Mouse (Mus musculus) forebrain, embryonic 10.5 days (tissue): ENCODE results near the gene Wdr24. TPM values are rescaled to one million over a fixed set of nuclear protein-coding genes. Genes with fewer than 3 reads are reported as not detected.
A peak's percentile ranks its signal among the peaks of the same experiment; 100 is the strongest.

ENCODE experiments used
- DNase-seq: peaks from one replicate; pipeline ENCODE4 v3.0.0-alpha.2; 2017; ENCODE audit warnings: low spot score; ENCODE audit errors: extremely low spot score
- H3K27ac ChIP-seq: fragments of 300-500 bp; sonication (generic); 2 replicates; pipeline ENCODE4 v1.5.1; 2016; ENCODE audit warnings: mild to moderate bottlenecking
- H3K27me3 ChIP-seq: fragments of 300-500 bp; sonication (generic); 2 replicates; pipeline ENCODE4 v1.6.1; 2016; ENCODE audit warnings: mild to moderate bottlenecking; ENCODE audit not compliant: poor library complexity, severe bottlenecking
- H3K36me3 ChIP-seq: fragments of 300-500 bp; sonication (generic); replicated peaks from 2 replicates; pipeline ENCODE4 v1.6.1; 2016; ENCODE audit warnings: mild to moderate bottlenecking, moderate library complexity
- H3K4me1 ChIP-seq: fragments of 300-500 bp; sonication (generic); 2 replicates; pipeline ENCODE4 v1.6.1; 2016
- H3K4me3 ChIP-seq: fragments of 300-500 bp; sonication (generic); 2 replicates; pipeline ENCODE4 v1.5.1; 2016; ENCODE audit warnings: mild to moderate bottlenecking, moderate library complexity
- H3K9me3 ChIP-seq: fragments of 300-500 bp; sonication (generic); 2 replicates; pipeline ENCODE4 v1.6.1; 2016; ENCODE audit warnings: mild to moderate bottlenecking, moderate library complexity
- WGBS: fragments of 180-500 bp; shearing (Covaris S2); methylation state at CpG from one replicate; pipeline ENCODE4 v1.1.7; 2016; 5-methylcytosine and 5-hydroxymethylcytosine counted together
- polyA plus RNA-seq: library from polyadenylated mRNA; unstranded; fragments of >200 nt; fragmentation: Nextera tagmentation; extraction: Ambion mirVana; gene quantifications from 2 replicates; pipeline ENCODE4 v1.2.1, GENCODE M21; 2016

The Wdr24 gene
- polyA plus RNA-seq, 1 experiment from 2014 or later: 29.6 TPM

DNA sequence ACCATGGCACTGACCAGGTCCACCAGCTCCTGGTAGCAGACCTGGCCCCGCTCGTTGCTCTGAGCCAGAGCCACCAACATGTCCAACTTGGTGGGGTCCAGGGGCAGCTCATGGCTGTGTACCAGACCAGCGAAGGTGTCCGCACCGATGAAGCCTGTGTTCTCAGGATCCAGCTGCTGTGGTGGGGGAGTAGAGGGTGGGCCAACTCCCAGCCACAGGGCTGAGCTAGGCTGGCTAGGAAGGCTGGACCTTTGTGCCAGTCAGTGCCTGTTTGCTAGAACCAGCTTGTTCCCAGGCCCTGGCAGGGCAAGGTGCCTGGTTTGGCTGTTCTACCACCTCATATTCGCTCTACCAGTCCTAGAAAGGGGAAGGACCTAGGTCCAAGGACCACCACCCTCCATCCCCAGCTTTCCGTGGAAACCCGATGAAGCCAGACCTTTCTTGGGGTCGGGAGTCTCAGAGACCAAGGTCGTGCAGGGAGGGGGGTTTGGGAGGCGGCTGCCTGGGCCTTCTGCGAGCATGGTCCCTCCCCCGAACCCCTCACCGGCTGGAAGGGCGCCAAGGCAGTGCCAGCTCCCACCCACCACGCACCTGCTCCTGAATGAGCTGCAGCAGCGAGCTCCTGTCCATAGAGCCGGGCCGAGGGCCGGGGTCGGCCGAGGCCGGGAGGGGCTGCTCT lies 13.1 kb downstream of the Wdr24 start:
- H3K27ac ChIP-seq: peak overlapping the region; percentile 81
- DNase-seq: no peak
- no peaks in the 10 kb centered on the region for H3K9me3 ChIP-seq
- peak overlapping the region; percentile 53 for H3K4me3 ChIP-seq
- H3K4me1 ChIP-seq: peaks cover 67% of the 10 kb centered on the region
- no peaks in the 10 kb centered on the region for H3K27me3 ChIP-seq
- WGBS: 24% methylated on average over 23 of the region's 23 CpGs
- peaks cover 68% of the 10 kb centered on the region for H3K36me3 ChIP-seq

DNA sequence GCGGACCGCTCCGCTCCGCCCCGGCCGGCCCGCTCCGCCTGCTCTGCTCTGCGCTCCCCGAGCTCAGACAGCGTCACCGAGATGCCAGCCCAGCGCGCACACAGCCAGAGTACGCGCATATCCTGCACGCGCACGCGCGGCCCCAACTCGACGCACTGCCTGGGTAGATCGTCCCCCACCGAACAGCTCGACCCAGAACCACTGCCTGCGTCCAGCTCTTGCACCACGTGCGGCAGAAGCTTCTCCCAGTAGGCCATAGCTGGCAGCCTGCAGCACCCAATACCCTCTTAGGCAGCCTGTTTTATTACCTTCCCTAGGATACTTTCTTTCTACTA lies 13.6 kb downstream of the Wdr24 start, which contains the start of gene Rhbdl1:
Gene Rhbdl1, minus strand, starts transcription at position 220 of the 335 bp plus-strand sequence.
- H3K27me3 ChIP-seq: no peaks in the 10 kb centered on the region
- peak within 1 kb of the TSS; percentile 53 for H3K4me3 ChIP-seq
- peaks cover 68% of the 10 kb centered on the region for H3K36me3 ChIP-seq
- peaks cover 62% of the 10 kb centered on the region for H3K4me1 ChIP-seq
- 3% methylated on average over 29 of the region's 29 CpGs for WGBS
- no peaks in the 10 kb centered on the region for H3K9me3 ChIP-seq
- DNase-seq: peak; percentile 65
- H3K27ac ChIP-seq: peak within 1 kb of the TSS; percentile 81

DNA sequence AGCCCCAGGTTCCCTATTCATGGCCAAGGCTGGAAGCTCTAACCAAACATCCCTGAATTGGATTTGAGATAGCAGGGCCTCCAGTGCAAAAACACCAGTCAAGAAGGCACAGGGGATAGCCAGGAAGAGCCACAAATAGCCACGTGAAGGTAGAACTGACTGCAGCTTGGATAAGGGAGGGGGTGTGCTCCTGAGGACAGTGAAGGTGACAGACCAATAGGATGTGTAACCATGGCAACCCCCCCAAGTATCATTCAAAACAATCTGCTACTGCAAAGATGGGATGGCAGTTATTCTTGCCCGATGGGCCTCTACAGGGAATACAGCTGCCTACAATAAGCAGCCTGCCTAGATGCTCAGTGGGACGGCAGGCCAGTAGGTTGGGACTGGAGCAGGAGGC lies 14.1 kb downstream of the Wdr24 start:
- H3K4me3 ChIP-seq: peak overlapping the region; percentile 53; the same call in 1 of the 2 replicates
- H3K4me1 ChIP-seq: peaks cover 58% of the 10 kb centered on the region
- WGBS: 57% methylated on average over 3 of the region's 3 CpGs
- DNase-seq: no peak
- H3K36me3 ChIP-seq: peaks cover 73% of the 10 kb centered on the region
- H3K9me3 ChIP-seq: no peaks in the 10 kb centered on the region
- no peaks in the 10 kb centered on the region for H3K27me3 ChIP-seq
- H3K27ac ChIP-seq: 0 out of 2 replicates have a peak overlapping the region, but pooled peaks have one; percentile 81

GRCm38 (mm10) chr17:25838904-25839303 lies 15.5 kb downstream of the Wdr24 start:
- no peak for DNase-seq
- peak overlapping the region; percentile 1; the same call in 1 of the 2 replicates for H3K4me3 ChIP-seq
- no peaks in the 10 kb centered on the region for H3K27me3 ChIP-seq
- 90% methylated on average over 4 of the region's 4 CpGs for WGBS
- no peak overlapping the region for H3K27ac ChIP-seq
- H3K9me3 ChIP-seq: no peaks in the 10 kb centered on the region
- peaks cover 63% of the 10 kb centered on the region for H3K4me1 ChIP-seq
- peaks cover 80% of the 10 kb centered on the region for H3K36me3 ChIP-seq

DNA sequence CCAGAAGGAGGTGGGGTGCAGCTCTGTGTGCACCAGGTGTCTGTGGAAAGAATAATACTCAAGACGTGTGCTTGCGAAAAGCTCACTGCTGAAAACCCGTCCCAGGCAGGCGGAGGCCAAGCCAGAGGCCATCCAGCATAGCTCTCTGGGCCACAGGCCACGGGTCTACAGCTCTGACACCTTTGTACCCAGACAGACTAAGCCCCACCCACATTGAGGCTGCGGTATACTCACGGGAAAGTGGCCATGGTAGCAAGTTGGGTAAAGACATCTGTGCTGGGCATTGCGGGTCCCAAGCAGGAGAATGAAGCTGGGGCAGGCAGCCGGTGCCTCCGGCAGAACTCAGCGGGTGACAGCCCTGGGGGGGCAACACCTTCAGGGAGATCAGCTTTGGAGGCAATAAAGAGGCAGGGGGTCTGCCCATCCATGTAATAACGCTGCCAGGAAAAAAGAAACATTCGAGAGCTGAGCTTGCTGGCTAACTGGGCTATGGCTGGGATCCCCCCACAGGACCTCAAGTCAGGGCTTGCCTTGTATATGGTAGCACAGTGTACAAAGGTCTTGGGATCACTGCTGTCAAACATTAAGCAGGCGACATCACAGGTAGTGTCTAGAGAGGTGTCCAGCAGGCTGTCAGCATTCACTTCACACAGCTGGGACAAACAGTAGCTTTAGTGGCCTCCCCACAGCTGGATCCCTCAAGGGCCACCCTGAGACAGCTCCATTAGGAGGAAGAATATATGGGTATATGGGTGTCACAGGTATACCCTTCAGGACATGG lies 16.2 kb downstream of the Wdr24 start:
- H3K9me3 ChIP-seq: no peaks in the 10 kb centered on the region
- peaks cover 76% of the 10 kb centered on the region for H3K36me3 ChIP-seq
- DNase-seq: no peak
- peaks cover 63% of the 10 kb centered on the region for H3K4me1 ChIP-seq
- H3K27ac ChIP-seq: 0 out of 2 replicates have a peak overlapping the region, but pooled peaks have one; percentile 4
- no peaks in the 10 kb centered on the region for H3K27me3 ChIP-seq
- peak overlapping the region; percentile 1 for H3K4me3 ChIP-seq
- WGBS: 90% methylated on average over 14 of the region's 14 CpGs

DNA sequence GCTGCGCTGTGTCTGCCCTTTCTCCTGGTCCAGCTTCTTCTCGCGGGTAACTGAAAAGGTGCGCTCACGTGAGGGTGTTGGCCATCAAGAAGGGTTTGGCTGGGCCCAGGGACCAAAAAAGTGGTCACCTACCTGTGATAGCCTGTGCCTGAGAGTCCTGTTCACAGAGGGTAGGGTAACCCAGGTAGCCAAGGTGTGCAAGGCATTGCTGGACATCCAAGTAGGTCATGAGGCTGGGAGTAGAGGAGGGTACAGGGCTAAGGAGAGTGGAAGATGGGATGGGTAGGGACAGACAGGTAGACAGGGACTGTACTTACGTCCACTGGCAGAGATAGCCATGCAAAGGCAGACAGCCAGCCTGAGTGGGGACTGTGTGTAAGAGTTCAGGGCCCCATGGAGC lies 17.1 kb downstream of the Wdr24 start:
- peaks cover 75% of the 10 kb centered on the region for H3K36me3 ChIP-seq
- peaks cover 59% of the 10 kb centered on the region for H3K4me1 ChIP-seq
- H3K27me3 ChIP-seq: no peaks in the 10 kb centered on the region
- H3K4me3 ChIP-seq: peak overlapping the region; percentile 18; the same call in 1 of the 2 replicates
- DNase-seq: no peak
- no peaks in the 10 kb centered on the region for H3K9me3 ChIP-seq
- no peak overlapping the region for H3K27ac ChIP-seq
- WGBS: 95% methylated on average over 6 of the region's 6 CpGs

DNA sequence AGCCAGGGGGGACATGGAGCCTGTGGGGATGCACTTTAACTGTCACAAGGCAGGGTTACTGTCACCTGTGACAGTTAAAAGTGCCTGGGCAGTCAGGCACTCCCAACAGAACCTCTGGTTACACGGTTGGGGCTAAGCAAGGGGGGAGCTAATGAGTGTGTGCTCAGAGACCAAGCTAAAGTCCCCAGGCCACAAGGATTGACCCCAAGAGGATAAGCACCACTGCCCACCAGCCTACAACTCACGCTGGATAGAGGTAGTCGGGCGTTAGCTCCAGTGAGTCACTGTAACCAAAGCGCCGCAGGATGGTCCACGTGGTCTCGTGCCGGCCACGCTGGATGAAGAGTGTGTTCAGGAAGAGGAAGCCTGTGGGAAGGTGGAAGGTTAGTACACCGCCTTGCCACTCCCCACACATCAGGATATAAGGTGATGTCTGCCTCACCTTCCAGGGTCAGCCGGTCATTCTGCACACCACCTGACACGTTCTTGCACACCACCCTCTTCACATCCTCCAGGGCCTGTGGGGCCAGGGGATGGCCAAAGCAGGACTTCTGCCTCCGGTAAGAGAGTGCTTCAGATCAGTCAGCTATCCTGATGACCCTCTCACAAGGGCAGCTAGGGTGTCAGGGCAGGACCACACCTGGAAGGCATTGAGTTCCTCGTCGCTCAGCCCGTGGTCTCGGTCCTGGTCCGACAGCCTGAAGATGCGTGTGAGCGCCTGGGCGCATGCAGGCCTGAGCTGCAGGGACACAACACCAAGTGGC lies 17.9 kb downstream of the Wdr24 start, which contains the start of gene Gm20683:
Gene Gm20683, minus strand, starts transcription at position 647 of the 764 bp plus-strand sequence.
- H3K36me3 ChIP-seq: peaks cover 75% of the 10 kb centered on the region
- peaks cover 51% of the 10 kb centered on the region for H3K4me1 ChIP-seq
- DNase-seq: no peak
- H3K27me3 ChIP-seq: no peaks in the 10 kb centered on the region
- no peaks in the 10 kb centered on the region for H3K9me3 ChIP-seq
- H3K4me3 ChIP-seq: no peak within 1 kb of the TSS; the same call in 1 of the 2 replicates
- WGBS: 94% methylated on average over 22 of the region's 22 CpGs
- H3K27ac ChIP-seq: no peak within 1 kb of the TSS

DNA sequence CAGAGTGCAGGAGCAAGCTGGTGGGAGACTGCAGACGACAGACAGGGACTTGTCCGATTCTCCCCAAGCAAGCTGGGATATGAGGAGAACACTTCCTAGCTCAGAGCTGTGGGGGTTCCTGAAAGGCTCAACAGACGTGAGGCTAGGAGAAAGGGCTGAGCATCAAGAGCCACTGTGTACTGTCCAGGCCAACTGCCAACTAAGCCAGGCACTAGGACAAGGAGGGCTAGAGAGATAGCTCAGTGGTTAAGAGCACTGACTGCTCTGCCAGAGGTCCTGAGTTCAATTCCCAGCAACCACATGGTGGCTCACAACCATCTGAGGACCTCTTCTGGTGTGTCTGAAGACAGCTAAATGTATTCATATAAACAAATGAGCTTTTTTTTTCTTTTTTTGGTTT lies 19.1 kb downstream of the Wdr24 start:
- no peak for DNase-seq
- WGBS: 76% methylated on average over 3 of the region's 3 CpGs
- no peaks in the 10 kb centered on the region for H3K27me3 ChIP-seq
- H3K4me1 ChIP-seq: peaks cover 39% of the 10 kb centered on the region
- H3K36me3 ChIP-seq: peaks cover 85% of the 10 kb centered on the region
- no peaks in the 10 kb centered on the region for H3K9me3 ChIP-seq
- no peak overlapping the region for H3K27ac ChIP-seq
- no peak overlapping the region for H3K4me3 ChIP-seq

DNA sequence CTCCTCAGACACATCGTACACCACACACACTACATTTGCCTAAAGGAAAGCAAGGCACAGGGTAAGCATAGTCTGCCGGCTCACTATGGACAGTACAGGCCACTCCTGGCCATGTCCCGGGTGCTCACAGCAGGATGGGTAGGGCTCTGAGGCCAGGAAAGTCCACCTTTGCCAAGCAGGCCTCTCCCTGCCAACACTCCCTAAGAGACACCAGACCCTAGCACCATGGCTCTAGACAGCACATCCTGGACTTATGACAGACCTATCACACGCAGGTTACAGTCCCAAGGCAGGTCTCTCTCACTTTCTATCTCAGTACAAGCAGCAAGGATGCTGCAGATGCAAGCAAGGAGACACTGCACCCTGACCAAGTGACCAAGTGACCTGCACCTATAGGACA lies 19.7 kb downstream of the Wdr24 start:
- Histone ChIP-seq H3K4me1 (peaks cover 33% of the 10 kb centered on the region), H3K27ac (no peak overlapping the region), H3K9me3 (no peaks in the 10 kb centered on the region), H3K27me3 (no peaks in the 10 kb centered on the region), H3K36me3 (peaks cover 85% of the 10 kb centered on the region), H3K4me3 (peak overlapping the region; percentile 94)
- no peak for DNase-seq
- 94% methylated on average over 4 of the region's 4 CpGs for WGBS

DNA sequence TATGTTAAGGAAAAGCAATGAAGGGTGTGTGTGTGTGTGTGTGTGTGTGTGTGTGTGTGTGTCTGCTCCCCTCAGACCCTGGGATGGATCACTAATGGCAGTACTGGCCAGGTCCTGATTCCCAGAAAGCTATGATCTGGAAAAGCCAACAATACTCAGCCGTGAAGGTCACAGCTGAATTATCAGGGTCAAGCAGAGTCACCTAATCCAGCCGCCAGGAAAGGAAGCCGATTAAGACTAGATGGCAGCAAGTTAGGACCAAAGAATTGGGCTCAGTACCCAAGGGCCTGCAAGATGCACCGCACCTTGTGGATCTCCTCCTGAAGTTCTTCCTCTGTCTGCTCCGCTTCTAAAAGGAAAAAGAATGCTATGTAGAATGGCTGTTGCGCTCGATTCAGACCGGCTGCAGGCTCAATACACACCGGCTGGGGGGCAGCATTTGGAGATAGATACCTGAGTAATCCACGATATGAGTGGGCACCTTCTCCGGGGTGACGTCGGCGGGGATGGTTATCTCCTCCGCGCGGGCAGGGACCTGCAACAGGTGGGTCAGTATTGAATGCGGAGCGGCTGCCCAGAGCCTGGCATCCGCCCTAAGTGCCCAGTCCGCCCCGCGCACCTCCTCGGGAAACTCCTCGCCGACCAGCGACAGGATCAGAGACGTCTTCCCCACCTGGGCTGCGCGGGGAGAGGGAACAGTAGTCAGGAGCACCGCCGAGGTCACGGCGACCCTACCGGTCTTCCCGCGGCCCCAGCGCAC lies 20.4 kb downstream of the Wdr24 start:
- H3K36me3 ChIP-seq: peaks cover 85% of the 10 kb centered on the region
- peaks cover 31% of the 10 kb centered on the region for H3K4me1 ChIP-seq
- H3K27me3 ChIP-seq: no peaks in the 10 kb centered on the region
- no peak for DNase-seq
- peak overlapping the region; percentile 94 for H3K4me3 ChIP-seq
- no peaks in the 10 kb centered on the region for H3K9me3 ChIP-seq
- H3K27ac ChIP-seq: peak overlapping the region; percentile 93
- WGBS: 4% methylated on average over 38 of the region's 38 CpGs

DNA sequence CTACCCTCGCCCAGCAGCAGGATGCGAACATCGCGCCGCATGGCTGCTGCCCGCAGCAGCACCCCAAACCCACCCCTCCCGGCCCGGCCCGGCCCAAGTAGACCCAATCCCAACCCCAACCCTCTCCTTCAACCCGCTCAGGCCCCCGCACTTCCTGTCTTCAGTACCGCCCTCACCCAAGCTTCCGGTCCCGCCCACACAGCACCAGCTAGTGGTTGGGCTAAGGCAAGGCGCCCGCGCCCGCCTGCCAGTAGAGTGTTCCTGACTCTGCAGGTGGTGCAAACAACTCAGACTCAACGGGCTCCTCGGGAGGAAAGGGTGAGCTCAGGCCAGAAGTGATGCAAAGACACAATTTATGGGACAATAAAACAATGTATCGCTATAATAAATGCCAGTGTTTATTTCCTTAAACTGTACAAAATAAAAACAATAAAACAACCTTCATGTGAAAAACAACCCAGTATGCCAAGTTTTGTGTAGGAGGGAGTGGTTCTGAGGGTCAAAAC lies 21.0 kb downstream of the Wdr24 start, which contains the start of gene Rhot2:
Gene Rhot2, minus strand, starts transcription at position 456 of the 506 bp plus-strand sequence.
- DNase-seq: peak; percentile 94
- no peaks in the 10 kb centered on the region for H3K9me3 ChIP-seq
- peaks cover 24% of the 10 kb centered on the region for H3K4me1 ChIP-seq
- peaks cover 85% of the 10 kb centered on the region for H3K36me3 ChIP-seq
- H3K27me3 ChIP-seq: no peaks in the 10 kb centered on the region
- peak within 1 kb of the TSS; percentile 93 for H3K27ac ChIP-seq
- peak within 1 kb of the TSS; percentile 94 for H3K4me3 ChIP-seq
- WGBS: under 1% methylated on average over 21 of the region's 21 CpGs

DNA sequence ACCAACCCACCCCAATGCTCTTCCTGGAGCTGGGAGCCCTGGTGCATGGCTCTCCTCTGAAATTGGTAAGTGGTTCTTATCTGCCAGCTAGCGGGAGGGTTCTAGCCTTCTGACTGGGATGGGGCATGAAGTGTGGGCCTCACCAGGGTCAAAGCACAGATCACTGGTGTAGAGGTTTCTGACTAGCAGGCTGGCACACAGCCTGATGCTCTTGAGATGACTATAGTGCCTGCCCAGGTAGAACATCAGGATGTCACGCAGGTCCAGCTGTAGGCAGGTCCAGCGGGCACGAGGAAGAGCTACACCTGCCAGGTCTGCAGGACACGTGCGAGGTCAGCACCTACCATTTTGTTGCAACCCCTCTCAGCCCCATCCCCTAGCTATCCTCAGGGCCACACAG lies 36.8 kb downstream of the Wdr24 start:
- WGBS: 95% methylated on average over 6 of the region's 6 CpGs
- peak overlapping the region; percentile 94 for H3K27ac ChIP-seq

More for the DNA sequence above, 36.8 kb downstream of the Wdr24 start:
- Histone ChIP-seq H3K27me3 (no peaks in the 10 kb centered on the region), H3K4me1 (peaks cover 32% of the 10 kb centered on the region), H3K9me3 (no peaks in the 10 kb centered on the region), H3K36me3 (peaks cover 45% of the 10 kb centered on the region), H3K4me3 (peak overlapping the region; percentile 84)
- no peak for DNase-seq
